Mouse (Mus musculus) splenic B cell, adult 2 months (primary cell): ENCODE measurements around the gene Mllt3.

ENCODE experiments used
- DNase-seq: peaks from one replicate; pipeline ENCODE4 v3.0.0-alpha.2; 2011; ENCODE audit warnings: low read depth, low spot score
- H3K27me3 ChIP-seq: 2 replicates; pipeline ENCODE4 v1.6.1; 2012; ENCODE audit warnings: mild to moderate bottlenecking, low read length, moderate library complexity, mixed read lengths; ENCODE audit not compliant: control insufficient read depth, poor library complexity, insufficient read depth, severe bottlenecking
- H3K36me3 ChIP-seq: 2 replicates; pipeline ENCODE4 v1.6.1; 2012; ENCODE audit warnings: mild to moderate bottlenecking, low read length, moderate library complexity, mixed read lengths; ENCODE audit not compliant: control insufficient read depth, poor library complexity, insufficient read depth, severe bottlenecking

The Mllt3 gene

DNA sequence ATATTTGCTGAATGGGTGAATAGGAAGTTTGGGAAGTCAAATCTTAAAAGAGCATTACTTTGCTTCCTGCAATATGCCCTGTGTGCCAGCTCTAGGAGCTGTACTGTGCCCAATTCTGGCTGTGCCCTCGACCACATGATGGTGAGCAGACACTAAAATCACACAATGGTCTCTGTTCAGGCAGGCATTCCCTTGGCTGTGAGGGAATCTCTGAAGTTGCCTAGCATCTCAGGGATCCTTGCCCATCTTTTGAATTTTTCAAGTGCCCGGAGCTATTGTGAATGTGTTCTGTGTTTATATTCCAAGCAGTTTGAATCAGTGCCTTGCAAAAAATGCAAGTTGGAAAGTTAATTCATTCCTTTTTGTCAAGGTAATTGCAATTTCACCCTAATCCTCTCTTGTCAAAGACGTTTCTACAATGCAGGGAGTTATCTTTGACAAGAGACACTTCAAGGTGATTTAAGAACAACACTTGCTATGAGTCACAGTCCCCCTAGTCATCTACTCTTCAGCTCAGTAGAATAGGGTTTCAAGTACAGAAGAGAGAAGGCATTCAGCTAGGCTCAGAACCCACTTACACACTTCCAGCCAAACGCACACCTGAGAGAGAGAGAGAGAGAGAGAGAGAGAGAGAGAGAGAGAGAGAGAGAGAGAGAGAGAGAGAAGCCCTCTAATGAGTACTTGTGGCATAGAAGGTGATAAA, 283.5 kb downstream of the Mllt3 start:
- DNase-seq: no peak
- H3K27me3 ChIP-seq: no peaks in the 10 kb centered on the region
- no peaks in the 10 kb centered on the region for H3K36me3 ChIP-seq

DNA sequence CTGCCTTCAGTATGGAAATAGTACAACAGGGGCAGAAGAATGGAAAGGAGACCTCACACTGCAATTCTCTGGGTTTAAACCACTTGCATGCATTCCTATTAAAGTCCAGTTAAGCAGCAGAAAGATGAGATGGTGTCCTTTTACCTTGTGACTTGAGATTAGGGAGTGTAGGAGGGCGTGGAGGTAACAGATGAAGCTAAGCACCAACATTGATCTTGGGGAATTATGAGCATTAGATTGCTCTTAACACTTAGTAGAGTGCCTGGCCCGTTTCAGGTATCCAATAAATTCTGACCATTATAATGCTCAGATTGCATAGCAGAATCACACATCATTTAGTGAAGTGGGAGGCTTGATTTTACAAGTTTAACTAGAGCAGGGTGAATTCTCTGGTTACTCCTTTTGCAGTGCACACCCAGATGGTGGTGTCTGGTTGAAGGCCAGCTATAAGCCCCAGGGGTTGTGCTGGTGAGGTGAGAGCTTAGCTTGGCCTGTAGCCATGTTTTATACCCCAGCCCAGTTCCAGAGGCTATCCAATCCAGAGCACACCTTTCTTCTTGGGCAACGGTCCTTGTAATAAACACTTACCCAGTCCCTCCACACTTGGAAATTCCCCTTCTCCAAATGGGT, 288.0 kb downstream of the Mllt3 start:
- H3K36me3 ChIP-seq: no peaks in the 10 kb centered on the region
- H3K27me3 ChIP-seq: no peaks in the 10 kb centered on the region
- DNase-seq: no peak

DNA sequence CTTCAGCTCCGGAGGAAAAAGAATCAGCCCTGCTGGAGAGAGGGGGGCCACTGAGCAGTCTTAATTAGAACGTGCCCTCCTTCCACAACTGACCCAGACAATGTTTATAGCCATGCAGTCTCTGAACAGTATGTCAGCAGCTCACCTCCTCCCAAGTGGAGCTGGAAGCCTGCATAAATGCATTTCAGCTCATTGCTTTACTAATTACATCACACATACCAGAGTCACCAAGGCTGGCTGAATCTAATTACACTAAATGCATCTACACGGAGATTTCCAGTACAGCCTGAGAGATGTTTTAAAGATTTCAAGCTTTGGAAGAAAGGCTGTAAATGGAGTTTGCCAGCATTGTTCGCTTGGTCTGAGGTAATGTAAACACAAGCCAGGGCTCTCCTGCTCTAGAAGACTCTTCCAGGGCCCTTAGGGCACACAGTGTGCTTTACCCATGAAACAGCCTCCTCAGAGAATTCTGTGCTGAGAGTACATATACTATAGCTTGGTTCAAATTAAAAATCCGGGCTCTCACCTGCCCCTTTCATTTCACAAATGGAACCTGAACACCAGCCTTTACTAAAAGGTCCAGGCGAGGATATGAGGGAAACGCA, 293.5 kb downstream of the Mllt3 start:
- no peak for DNase-seq
- Histone ChIP-seq H3K27me3 (no peaks in the 10 kb centered on the region), H3K36me3 (no peaks in the 10 kb centered on the region)

DNA sequence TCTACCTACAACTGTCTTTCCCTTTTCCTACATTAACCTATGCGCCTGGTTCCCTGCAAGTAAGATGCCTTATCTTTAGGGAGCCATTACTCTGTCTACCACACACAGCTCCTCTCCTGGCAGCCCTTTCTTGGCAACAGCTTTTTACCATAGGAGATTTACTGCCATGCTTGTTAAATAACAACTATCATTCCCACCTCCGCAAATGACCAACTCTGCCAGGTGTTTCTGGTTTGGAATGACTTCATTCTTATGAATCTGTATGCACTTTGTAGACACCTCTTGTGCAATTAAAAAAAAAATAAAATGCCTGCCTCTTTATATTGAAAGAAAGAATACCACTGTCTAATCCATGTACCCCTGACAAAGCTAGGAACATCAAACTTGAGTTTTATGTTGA, 294.1 kb downstream of the Mllt3 start:
- no peaks in the 10 kb centered on the region for H3K36me3 ChIP-seq
- H3K27me3 ChIP-seq: no peaks in the 10 kb centered on the region
- DNase-seq: no peak

DNA sequence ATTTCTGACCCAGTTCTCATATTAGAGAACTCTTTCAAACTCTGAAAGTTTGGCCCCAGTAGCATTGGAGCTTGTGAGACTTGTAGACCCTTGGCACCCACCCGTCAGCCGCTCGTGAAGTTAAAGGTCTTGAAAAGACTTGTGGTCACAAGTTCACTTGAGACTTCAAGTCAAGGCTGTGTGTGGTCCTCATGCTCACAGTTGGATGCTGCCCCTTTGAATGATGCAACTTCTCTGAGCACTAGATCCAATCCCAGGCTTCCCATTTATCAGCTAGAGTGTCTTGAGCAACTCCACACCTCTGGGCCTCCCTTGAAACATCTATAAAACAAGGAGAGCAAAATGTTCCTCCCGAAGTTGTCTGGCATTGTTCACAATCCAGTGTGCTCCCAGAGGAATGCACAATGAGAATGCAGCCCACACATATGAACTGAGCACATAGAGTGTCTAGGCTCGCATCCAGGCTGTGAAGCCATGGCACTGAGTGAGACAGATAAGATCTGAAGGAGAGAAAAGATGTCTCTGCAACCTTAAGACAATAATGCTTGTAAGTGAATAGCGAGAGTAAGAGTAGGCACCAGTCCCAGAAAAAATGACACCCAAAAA, 295.9 kb downstream of the Mllt3 start:
- no peaks in the 10 kb centered on the region for H3K27me3 ChIP-seq
- no peaks in the 10 kb centered on the region for H3K36me3 ChIP-seq
- DNase-seq: no peak

DNA sequence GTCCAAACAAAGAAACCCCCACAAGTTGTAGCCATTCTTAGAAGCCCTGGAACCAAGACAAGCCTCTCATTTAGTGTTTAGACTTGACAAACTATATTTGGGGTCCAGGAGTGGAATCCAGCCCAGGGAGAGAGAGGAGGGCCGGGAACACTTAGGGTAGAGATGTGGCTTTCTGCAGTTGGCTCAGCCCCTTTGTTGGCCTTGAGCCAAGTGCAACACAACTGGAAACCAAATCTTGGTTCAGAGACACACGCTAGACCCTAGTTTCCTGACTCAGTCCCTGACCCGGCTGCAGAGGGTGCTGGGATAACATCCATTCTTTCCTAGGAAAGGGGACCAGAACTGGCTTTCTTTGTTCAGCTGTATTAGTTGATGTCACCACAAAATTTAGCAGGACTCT, 296.4 kb downstream of the Mllt3 start:
- H3K27me3 ChIP-seq: no peaks in the 10 kb centered on the region
- H3K36me3 ChIP-seq: no peaks in the 10 kb centered on the region
- DNase-seq: no peak

DNA sequence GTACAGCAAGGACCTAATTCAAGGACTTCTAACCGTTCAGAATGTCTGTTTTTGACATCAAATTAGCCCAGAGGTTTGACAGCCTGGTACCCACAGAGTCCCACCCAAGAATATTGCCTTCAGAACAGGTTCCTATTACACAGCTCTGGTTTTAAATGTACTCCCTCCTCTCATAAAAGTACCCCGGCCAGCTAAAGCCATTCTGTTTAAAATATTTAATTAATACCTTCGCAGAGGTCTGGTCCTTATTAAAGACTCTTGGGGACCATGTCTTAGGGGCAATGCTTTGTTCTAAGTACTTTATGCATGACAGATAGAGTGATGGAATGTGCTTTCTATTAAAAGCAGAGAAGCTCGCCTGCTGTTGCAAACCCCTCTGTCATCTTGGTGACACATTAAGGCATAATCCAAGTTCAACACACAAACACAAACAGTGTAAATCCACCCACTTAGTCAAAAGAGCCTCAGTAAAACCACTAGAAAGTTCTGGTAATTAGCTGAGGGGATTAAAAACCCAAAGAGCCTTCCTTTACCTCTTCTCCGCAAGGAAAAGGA, 302.0 kb downstream of the Mllt3 start:
- DNase-seq: no peak
- H3K27me3 ChIP-seq: no peaks in the 10 kb centered on the region

DNA sequence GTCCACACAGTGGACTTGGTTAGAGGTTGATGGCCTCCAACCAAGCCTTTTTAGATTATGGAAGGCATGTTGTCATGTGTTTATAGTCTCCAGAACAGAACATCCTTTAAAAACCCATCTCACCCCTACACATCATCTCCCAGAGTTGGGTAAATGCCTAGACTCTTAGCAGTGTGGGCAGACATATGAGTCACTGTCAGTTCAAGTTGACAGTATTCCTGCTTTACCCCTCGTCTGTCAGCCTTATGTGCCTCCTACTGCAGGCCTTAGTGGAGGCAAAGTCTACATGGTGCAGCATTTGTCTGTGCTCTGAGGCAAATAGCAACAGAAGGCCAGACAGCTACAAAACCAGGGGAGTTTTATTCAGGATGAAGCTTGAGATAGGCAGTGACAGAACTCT, 304.6 kb downstream of the Mllt3 start:
- Histone ChIP-seq H3K36me3 (no peaks in the 10 kb centered on the region), H3K27me3 (no peaks in the 10 kb centered on the region)
- DNase-seq: no peak

More for the DNA sequence above, 302.0 kb downstream of the Mllt3 start:
- H3K36me3 ChIP-seq: no peaks in the 10 kb centered on the region

DNA sequence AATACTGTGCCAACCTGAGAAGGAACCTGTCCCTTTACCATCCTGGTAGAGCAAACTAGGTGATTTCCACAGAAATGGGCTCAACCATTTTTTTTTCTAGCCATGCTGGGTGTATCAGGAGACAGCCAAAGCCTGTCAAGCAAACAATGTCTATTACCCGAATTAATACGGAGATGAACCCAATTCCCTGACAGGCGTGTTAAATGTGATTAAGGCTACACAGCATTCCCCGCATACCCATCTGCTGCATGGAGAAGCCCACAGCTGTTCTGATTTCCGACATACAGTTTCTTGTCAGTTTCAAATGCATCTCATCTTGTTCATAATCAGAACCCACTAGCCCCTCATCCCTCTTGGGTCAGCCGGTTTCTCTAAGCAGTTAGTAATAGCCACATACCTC, 309.7 kb downstream of the Mllt3 start:
- no peaks in the 10 kb centered on the region for H3K36me3 ChIP-seq
- H3K27me3 ChIP-seq: no peaks in the 10 kb centered on the region
- no peak for DNase-seq
